Mouse (Mus musculus) midbrain, postnatal 0 days (tissue): ENCODE results near the gene Ssr1. TPM values are rescaled to one million over a fixed set of nuclear protein-coding genes. Genes with fewer than 3 reads are reported as not detected.

Experiments used
- ATAC-seq: fragments of 200-750 bp; cut with Nextera tagmentation; 2 replicates; pipeline ENCODE4 v1.8.0; 2017; ENCODE audit warnings: moderate number of reproducible peaks, mild to moderate bottlenecking, moderate TSS enrichment, moderate library complexity; ENCODE audit not compliant: low FRiP score
- DNase-seq: peaks from one replicate; pipeline ENCODE4 v3.0.0-alpha.2; 2015; ENCODE audit warnings: low spot score
- H3K27ac ChIP-seq: fragments of 300-500 bp; sonication (generic); 2 replicates; pipeline ENCODE4 v1.5.1; 2014; ENCODE audit warnings: low read depth, mild to moderate bottlenecking, low read length, mixed read lengths
- H3K27me3 ChIP-seq: fragments of 300-500 bp; sonication (generic); 2 replicates; pipeline ENCODE4 v1.6.1; 2014; ENCODE audit warnings: low read length, control low read depth, mixed read lengths; ENCODE audit not compliant: insufficient read depth
- H3K36me3 ChIP-seq: fragments of 300-500 bp; sonication (generic); 2 replicates; pipeline ENCODE4 v1.6.1; 2014; ENCODE audit warnings: low read length, control low read depth, mixed read lengths; ENCODE audit not compliant: insufficient read depth
- H3K4me1 ChIP-seq: fragments of 300-500 bp; sonication (generic); 2 replicates; pipeline ENCODE4 v1.6.1; 2014; ENCODE audit warnings: mild to moderate bottlenecking, control low read depth, antibody characterized with exemption, low read length, mixed read lengths; ENCODE audit not compliant: insufficient read depth
- H3K4me2 ChIP-seq: fragments of 300-500 bp; sonication (generic); 2 replicates; pipeline ENCODE4 v1.6.1; 2014; ENCODE audit warnings: low read depth, mild to moderate bottlenecking, low read length, mixed read lengths; ENCODE audit not compliant: poor library complexity, severe bottlenecking
- H3K4me3 ChIP-seq: fragments of 300-500 bp; sonication (generic); 2 replicates; pipeline ENCODE4 v1.5.1; 2014; ENCODE audit warnings: low read depth, mild to moderate bottlenecking, low read length, moderate library complexity
- H3K9ac ChIP-seq: fragments of 300-500 bp; sonication (generic); replicated peaks from 2 replicates; pipeline ENCODE4 v1.6.1; 2014; ENCODE audit warnings: mild to moderate bottlenecking, low read length, moderate library complexity, mixed read lengths; ENCODE audit not compliant: poor library complexity, severe bottlenecking
- H3K9me3 ChIP-seq: fragments of 300-500 bp; sonication (generic); 2 replicates; pipeline ENCODE4 v1.6.1; 2016; ENCODE audit warnings: low read length, control low read depth
- CTCF ChIP-seq: IDR thresholded peaks from 2 replicates; pipeline ENCODE4 v1.5.1; 2016; ENCODE audit warnings: antibody characterized with exemption, mild to moderate bottlenecking
- WGBS: fragments of 180-500 bp; shearing (Covaris S2); extraction: QIAGEN DNeasy Blood & Tissue Kit; methylation state at CpG from one replicate; pipeline ENCODE4 v1.1.7; 2014; 5-methylcytosine and 5-hydroxymethylcytosine counted together
- polyA plus RNA-seq: library from polyadenylated mRNA; unstranded; fragments of >200 nt; fragmentation: Nextera tagmentation; extraction: Ambion mirVana; gene quantifications from 2 replicates; pipeline ENCODE4 v1.2.1, GENCODE M21; 2015
- total RNA-seq: library from RNA; depleted of rRNA; stranded (reverse); fragments of >200 nt; gene quantifications from 2 replicates; pipeline ENCODE4 v1.2.3, GENCODE M21; 2014

The Ssr1 gene
- total and polyA plus RNA-seq, 2 experiments from 2014 or later = 32.5 to 71.0 TPM

DNA sequence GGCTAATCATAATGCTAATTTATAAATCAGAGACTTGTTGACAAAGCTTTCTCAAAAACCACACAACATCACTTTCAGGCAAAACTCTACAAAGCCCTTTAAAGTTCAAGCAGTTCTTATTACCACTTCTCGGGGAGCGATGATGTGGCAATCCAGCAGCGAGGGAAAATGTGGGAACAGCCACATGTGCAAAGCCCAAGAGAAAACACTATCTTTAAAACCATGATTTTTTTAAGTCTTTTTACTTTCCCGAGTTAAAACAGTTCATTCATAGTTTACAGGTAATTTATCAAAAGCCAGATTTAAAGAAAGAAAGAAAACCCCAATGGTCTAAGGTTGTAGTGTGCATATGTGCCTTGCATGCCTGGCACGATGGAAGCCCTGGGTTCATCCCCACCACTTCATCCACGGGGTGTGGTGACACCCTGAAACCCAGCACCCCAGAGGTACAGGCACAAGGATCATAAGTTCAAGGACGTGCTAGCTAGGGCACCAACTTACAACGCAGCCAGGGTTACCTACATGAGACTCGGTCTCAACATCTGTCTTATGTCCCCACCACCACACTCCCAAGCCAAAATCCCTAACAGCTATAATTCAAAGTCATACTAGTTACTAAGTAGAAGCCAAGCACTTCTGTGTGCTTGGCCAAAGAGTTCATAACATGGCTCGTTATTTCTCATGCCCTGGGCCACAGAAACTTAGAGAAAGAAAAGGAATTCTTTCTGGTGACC, 1.2 kb downstream of the Ssr1 start:
- ATAC-seq (no peak), DNase-seq (no peak)
- Histone ChIP-seq H3K9me3 (no peaks in the 10 kb centered on the region), H3K36me3 (peaks cover 24% of the 10 kb centered on the region), H3K4me3 (peak overlapping the region; percentile 96), H3K9ac (peak overlapping the region; percentile 93), H3K4me1 (peaks cover 9% of the 10 kb centered on the region), H3K4me2 (peak overlapping the region; percentile 67), H3K27ac (no peak overlapping the region), H3K27me3 (no peaks in the 10 kb centered on the region)
- no peak for TF ChIP-seq CTCF
- WGBS = 13% methylated on average over 10 of the region's 10 CpGs

DNA sequence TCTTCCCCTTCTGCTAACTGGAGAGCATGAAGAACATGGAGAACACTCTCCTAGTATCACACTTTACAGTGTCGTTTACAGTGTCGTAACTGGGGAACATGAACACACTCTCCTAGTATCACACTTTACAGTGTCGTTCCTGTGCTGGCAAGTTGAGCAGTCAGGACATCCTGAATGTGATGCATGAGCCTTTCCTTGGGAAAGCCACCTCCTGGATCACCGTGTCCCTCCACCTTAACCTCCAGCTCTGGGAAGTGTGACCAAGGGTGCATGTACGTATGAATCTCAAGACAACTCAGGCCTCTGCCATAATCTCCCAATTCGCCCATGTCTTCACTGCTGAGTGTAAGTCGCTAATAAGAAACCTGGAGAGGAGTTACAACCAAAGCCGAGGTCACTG, 4.3 kb downstream of the Ssr1 start:
- ATAC-seq = no peak
- H3K4me3 ChIP-seq = no peak overlapping the region
- no peaks in the 10 kb centered on the region for H3K27me3 ChIP-seq
- no peak overlapping the region for H3K27ac ChIP-seq
- H3K36me3 ChIP-seq = peaks cover 46% of the 10 kb centered on the region
- no peak overlapping the region for H3K9ac ChIP-seq
- H3K4me1 ChIP-seq = peaks cover 9% of the 10 kb centered on the region
- DNase-seq = no peak
- no peaks in the 10 kb centered on the region for H3K9me3 ChIP-seq
- TF ChIP-seq CTCF = no peak
- 95% methylated on average over 8 of the region's 8 CpGs for WGBS
- no peak overlapping the region for H3K4me2 ChIP-seq

DNA sequence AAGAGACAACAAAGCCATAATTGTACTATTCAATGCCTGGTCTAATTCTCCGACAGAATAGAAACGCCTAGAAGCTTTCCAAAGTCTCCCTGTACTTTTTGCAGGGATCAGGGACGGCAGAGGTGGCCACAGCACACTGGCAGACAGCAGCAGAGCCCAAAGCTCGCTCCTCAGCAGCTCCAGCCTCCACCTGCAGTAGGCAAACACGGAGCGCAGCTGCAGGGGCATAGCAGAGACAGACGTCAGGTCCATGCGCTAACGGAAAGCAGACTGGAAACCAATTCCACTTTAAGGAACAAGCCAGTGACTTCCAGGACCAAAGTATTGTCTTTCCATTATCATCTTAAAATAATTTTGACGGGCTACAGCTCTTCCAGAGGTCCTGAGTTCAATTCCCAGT, 7.9 kb downstream of the Ssr1 start:
- no peak for TF ChIP-seq CTCF

DNA sequence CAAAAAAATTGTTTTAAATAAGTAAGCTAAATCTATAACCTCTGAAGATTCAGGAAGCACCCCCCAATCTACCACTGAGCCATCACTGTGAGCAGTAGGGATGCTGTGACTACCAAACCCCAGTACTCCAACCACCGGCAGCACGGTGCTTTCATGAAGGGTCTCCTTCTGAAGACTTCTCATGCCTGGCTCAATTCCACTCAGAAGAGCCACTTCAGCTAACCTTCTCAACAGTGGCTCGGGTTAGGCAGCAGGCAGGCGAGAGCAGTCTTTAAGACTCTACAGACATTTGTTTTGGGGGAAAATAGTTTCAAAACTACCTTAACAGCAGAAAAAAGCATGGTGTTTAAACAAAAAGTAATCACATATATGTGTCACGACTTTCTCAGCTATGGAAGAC, 13.0 kb downstream of the Ssr1 start:
- TF ChIP-seq CTCF = no peak
- Histone ChIP-seq H3K27me3 (no peaks in the 10 kb centered on the region), H3K36me3 (peaks cover 49% of the 10 kb centered on the region), H3K4me2 (no peak overlapping the region), H3K4me1 (no peaks in the 10 kb centered on the region), H3K9ac (no peak overlapping the region), H3K4me3 (no peak overlapping the region), H3K27ac (no peak overlapping the region), H3K9me3 (no peaks in the 10 kb centered on the region)
- no peak for DNase-seq
- WGBS = 91% methylated on average over 5 of the region's 5 CpGs
- no peak for ATAC-seq

More for the DNA sequence above, 7.9 kb downstream of the Ssr1 start:
- Histone ChIP-seq H3K36me3 (peaks cover 74% of the 10 kb centered on the region), H3K4me3 (no peak overlapping the region), H3K4me1 (no peaks in the 10 kb centered on the region), H3K27ac (no peak overlapping the region), H3K4me2 (no peak overlapping the region), H3K9ac (no peak overlapping the region), H3K27me3 (no peaks in the 10 kb centered on the region), H3K9me3 (no peaks in the 10 kb centered on the region)
- no peak for DNase-seq
- no peak for ATAC-seq
- 79% methylated on average over 10 of the region's 10 CpGs for WGBS

DNA sequence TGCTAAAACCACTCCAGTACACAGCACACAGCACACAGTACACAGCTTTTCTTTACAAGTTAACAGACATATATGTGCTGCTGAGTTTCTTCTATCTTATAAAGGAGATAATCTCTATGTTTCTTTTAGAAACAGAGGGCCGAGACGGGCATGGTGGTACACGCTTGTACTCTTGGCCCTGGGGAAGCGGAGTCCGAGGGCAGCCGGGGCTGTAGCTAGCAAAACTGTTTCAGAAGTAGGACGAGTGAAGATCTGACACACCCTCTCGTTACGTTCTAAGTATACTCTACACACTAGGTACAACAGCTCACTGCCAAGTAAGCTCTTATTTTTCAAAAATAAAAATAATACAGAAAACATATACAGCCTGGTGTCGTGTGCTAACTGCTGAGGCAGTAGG, 13.7 kb downstream of the Ssr1 start:
- Histone ChIP-seq H3K36me3 (peaks cover 44% of the 10 kb centered on the region), H3K9me3 (no peaks in the 10 kb centered on the region), H3K27ac (no peak overlapping the region), H3K4me1 (no peaks in the 10 kb centered on the region), H3K9ac (no peak overlapping the region), H3K4me3 (no peak overlapping the region), H3K27me3 (no peaks in the 10 kb centered on the region), H3K4me2 (no peak overlapping the region)
- no peak for TF ChIP-seq CTCF
- WGBS = 94% methylated on average over 10 of the region's 10 CpGs
- ATAC-seq = no peak
- DNase-seq = no peak

DNA sequence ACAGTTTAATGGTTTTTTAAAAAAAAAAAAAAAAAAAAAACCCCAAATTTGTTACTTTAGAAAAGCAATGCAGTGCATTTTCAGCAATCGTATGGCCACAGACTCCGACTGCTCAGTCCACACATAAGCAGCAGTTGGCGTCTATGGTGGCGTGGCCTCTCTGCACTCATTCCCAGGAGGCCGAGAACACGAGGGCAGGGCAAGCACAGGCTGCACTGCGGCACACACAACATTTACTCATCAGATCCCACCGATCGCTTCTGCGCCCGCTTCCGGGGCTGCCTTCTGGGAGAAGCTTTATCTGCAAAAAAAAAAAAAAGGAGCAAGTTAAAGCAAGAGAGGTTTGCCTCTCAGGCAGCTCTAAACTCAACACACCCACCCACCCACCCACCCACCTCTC, 14.5 kb downstream of the Ssr1 start:
- no peak overlapping the region for H3K4me2 ChIP-seq
- no peak for TF ChIP-seq CTCF
- H3K27ac ChIP-seq = no peak overlapping the region
- H3K27me3 ChIP-seq = no peaks in the 10 kb centered on the region
- peaks cover 42% of the 10 kb centered on the region for H3K36me3 ChIP-seq
- DNase-seq (no peak), ATAC-seq (no peak)
- no peak overlapping the region for H3K4me3 ChIP-seq
- H3K9ac ChIP-seq = no peak overlapping the region
- WGBS = 91% methylated on average over 12 of the region's 12 CpGs
- H3K9me3 ChIP-seq = no peaks in the 10 kb centered on the region
- H3K4me1 ChIP-seq = no peaks in the 10 kb centered on the region
